Mouse (Mus musculus): ENCODE results near the gene D17H6S53E. TPM values are rescaled to one million over a fixed set of nuclear protein-coding genes. Genes with fewer than 3 reads are reported as not detected.

The D17H6S53E gene
- polyA plus RNA-seq, 1 experiment from 2014 or later, result 9.4 TPM

DNA sequence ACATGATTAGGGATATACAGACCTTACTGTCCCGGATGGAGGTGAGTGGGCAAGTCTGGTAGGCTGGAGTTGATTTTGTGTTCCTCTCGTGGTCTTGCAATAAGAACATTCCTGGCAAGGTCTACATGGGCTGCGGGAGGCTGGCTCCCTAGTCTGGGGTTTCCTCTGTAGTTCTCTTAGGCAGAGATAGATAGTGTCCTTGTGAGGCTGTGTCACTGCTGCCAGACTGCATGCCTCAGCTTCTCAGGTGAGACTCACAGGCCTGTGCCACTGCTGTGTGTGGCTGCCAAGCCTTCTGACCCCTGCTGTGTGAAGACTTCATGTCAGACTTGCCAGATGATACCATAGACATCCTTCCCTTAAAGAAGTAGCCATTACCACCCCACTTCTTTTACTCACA, 13.1 kb downstream of the D17H6S53E start:
- no peak for ATAC-seq
- Histone ChIP-seq H3K27me3 (no peaks in the 10 kb centered on the region), H3K36me3 (peaks cover 62% of the 10 kb centered on the region), H3K9me3 (0 out of 2 replicates have a peak, but pooled peaks cover 3% of the 10 kb centered on the region), H3K4me1 (replicated peaks) (peaks cover 26% of the 10 kb centered on the region), H3K4me3 (replicated peaks) (no peak overlapping the region), H3K9ac (replicated peaks) (no peak overlapping the region), H3K4me2 (replicated peaks) (no peak overlapping the region), H3K27ac (no peak overlapping the region)
- WGBS, result 98% methylated on average over 3 of the region's 3 CpGs

GRCm38 (mm10) chr17:35140490-35140996, 14.4 kb downstream of the D17H6S53E start:
- H3K9me3 ChIP-seq, result 0 out of 2 replicates have a peak, but pooled peaks cover 3% of the 10 kb centered on the region
- H3K27ac ChIP-seq, result no peak overlapping the region
- no peaks in the 10 kb centered on the region for H3K27me3 ChIP-seq
- peaks cover 74% of the 10 kb centered on the region for H3K36me3 ChIP-seq
- WGBS, result 81% methylated on average over 16 of the region's 16 CpGs
- no peak overlapping the region for H3K9ac ChIP-seq (replicated peaks)
- H3K4me3 ChIP-seq (replicated peaks), result no peak overlapping the region
- H3K4me1 ChIP-seq (replicated peaks), result peaks cover 26% of the 10 kb centered on the region
- H3K4me2 ChIP-seq (replicated peaks), result no peak overlapping the region
- no peak for ATAC-seq

- Histone ChIP-seq H3K27ac (no peak overlapping the region), H3K4me3 (replicated peaks) (no peak overlapping the region), H3K9me3 (0 out of 2 replicates have a peak, but pooled peaks cover 3% of the 10 kb centered on the region), H3K36me3 (peaks cover 89% of the 10 kb centered on the region), H3K4me2 (replicated peaks) (no peak overlapping the region), H3K4me1 (replicated peaks) (peaks cover 17% of the 10 kb centered on the region), H3K9ac (replicated peaks) (no peak overlapping the region), H3K27me3 (no peaks in the 10 kb centered on the region)
- no peak for ATAC-seq
- 86% methylated on average over 6 of the region's 6 CpGs for WGBS
Measured at GRCm38 (mm10) chr17:35141971-35142370, 15.8 kb downstream of the D17H6S53E start.

GRCm38 (mm10) chr17:35146139-35146538, 20.0 kb downstream of the D17H6S53E start:
- Histone ChIP-seq H3K4me1 (replicated peaks) (no peaks in the 10 kb centered on the region), H3K9ac (replicated peaks) (no peak overlapping the region), H3K4me3 (replicated peaks) (no peak overlapping the region), H3K4me2 (replicated peaks) (no peak overlapping the region), H3K36me3 (peaks cover 98% of the 10 kb centered on the region), H3K27me3 (no peaks in the 10 kb centered on the region), H3K9me3 (0 out of 2 replicates have a peak, but pooled peaks cover 3% of the 10 kb centered on the region), H3K27ac (0 out of 2 replicates have a peak overlapping the region, but pooled peaks have one; percentile 56)
- 93% methylated on average over 5 of the region's 5 CpGs for WGBS
- ATAC-seq, result no peak

DNA sequence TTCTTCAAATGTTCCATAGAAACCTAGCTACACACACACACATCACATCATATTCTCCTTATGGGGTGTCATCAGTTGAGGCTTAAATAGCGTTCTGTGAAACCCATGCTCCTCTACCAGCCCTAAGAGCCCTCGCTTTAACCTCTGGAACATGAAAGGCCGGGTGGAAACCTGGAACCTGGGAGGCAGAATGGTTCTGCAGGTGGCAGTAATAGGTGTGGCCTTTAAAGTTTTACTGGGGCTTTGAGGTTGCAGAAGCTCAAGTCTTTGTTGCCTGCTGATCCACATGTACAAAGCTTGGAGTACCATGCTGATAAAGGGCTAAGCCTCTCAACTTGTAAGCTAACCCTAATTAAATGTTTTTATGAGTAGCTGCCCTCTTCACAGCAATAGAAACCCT, 21.2 kb downstream of the D17H6S53E start:
- no peaks in the 10 kb centered on the region for H3K27me3 ChIP-seq
- H3K4me1 ChIP-seq (replicated peaks), result no peaks in the 10 kb centered on the region
- H3K27ac ChIP-seq, result peak overlapping the region; percentile 56; the same call in 1 of the 2 replicates
- 64% methylated on average over 3 of the region's 3 CpGs for WGBS
- no peak overlapping the region for H3K4me2 ChIP-seq (replicated peaks)
- 0 out of 2 replicates have a peak, but pooled peaks cover 3% of the 10 kb centered on the region for H3K9me3 ChIP-seq
- no peak for ATAC-seq
- H3K9ac ChIP-seq (replicated peaks), result no peak overlapping the region
- no peak overlapping the region for H3K4me3 ChIP-seq (replicated peaks)
- peaks cover 98% of the 10 kb centered on the region for H3K36me3 ChIP-seq

GRCm38 (mm10) chr17:35147922-35148639, 21.9 kb downstream of the D17H6S53E start:
- H3K9ac ChIP-seq (replicated peaks), result no peak overlapping the region
- peaks cover 98% of the 10 kb centered on the region for H3K36me3 ChIP-seq
- no peak overlapping the region for H3K4me3 ChIP-seq (replicated peaks)
- no peak overlapping the region for H3K4me2 ChIP-seq (replicated peaks)
- peak overlapping the region; percentile 39 for H3K27ac ChIP-seq
- H3K9me3 ChIP-seq, result 0 out of 2 replicates have a peak, but pooled peaks cover 3% of the 10 kb centered on the region
- H3K4me1 ChIP-seq (replicated peaks), result no peaks in the 10 kb centered on the region
- no peak for ATAC-seq
- H3K27me3 ChIP-seq, result no peaks in the 10 kb centered on the region
- WGBS, result 65% methylated on average over 5 of the region's 5 CpGs

GRCm38 (mm10) chr17:35152121-35152520, 25.9 kb downstream of the D17H6S53E start:
- H3K4me3 ChIP-seq (replicated peaks), result no peak overlapping the region
- no peak overlapping the region for H3K27ac ChIP-seq
- no peak overlapping the region for H3K4me2 ChIP-seq (replicated peaks)
- H3K9ac ChIP-seq (replicated peaks), result no peak overlapping the region
- no peaks in the 10 kb centered on the region for H3K27me3 ChIP-seq
- peaks cover 98% of the 10 kb centered on the region for H3K36me3 ChIP-seq
- no peaks in the 10 kb centered on the region for H3K4me1 ChIP-seq (replicated peaks)
- ATAC-seq, result no peak
- 96% methylated on average over 4 of the region's 4 CpGs for WGBS
- no peaks in the 10 kb centered on the region for H3K9me3 ChIP-seq

GRCm38 (mm10) chr17:35153077-35153476, 26.9 kb downstream of the D17H6S53E start:
- H3K9ac ChIP-seq (replicated peaks), result no peak overlapping the region
- H3K27me3 ChIP-seq, result no peaks in the 10 kb centered on the region
- peaks cover 98% of the 10 kb centered on the region for H3K36me3 ChIP-seq
- H3K9me3 ChIP-seq, result no peaks in the 10 kb centered on the region
- H3K4me3 ChIP-seq (replicated peaks), result no peak overlapping the region
- WGBS, result 95% methylated on average over 9 of the region's 9 CpGs
- ATAC-seq, result no peak
- no peaks in the 10 kb centered on the region for H3K4me1 ChIP-seq (replicated peaks)
- H3K4me2 ChIP-seq (replicated peaks), result no peak overlapping the region
- no peak overlapping the region for H3K27ac ChIP-seq

- 94% methylated on average over 4 of the region's 4 CpGs for whole genome bisulfite sequencing
- Histone ChIP-seq H3K4me1 (replicated peaks) (no peaks in the 10 kb centered on the region), H3K27ac (no peak overlapping the region), H3K4me2 (replicated peaks) (no peak overlapping the region), H3K9ac (replicated peaks) (no peak overlapping the region), H3K9me3 (no peaks in the 10 kb centered on the region), H3K27me3 (no peaks in the 10 kb centered on the region), H3K4me3 (replicated peaks) (no peak overlapping the region), H3K36me3 (peaks cover 98% of the 10 kb centered on the region)
- ATAC-seq, result no peak
Measured at GRCm38 (mm10) chr17:35153931-35154330, 27.8 kb downstream of the D17H6S53E start.

GRCm38 (mm10) chr17:35154616-35155015, 28.4 kb downstream of the D17H6S53E start:
- WGBS, result 81% methylated on average over 7 of the region's 7 CpGs
- Histone ChIP-seq H3K27ac (no peak overlapping the region), H3K36me3 (peaks cover 98% of the 10 kb centered on the region), H3K4me3 (replicated peaks) (no peak overlapping the region), H3K4me1 (replicated peaks) (no peaks in the 10 kb centered on the region), H3K9ac (replicated peaks) (no peak overlapping the region), H3K27me3 (no peaks in the 10 kb centered on the region), H3K9me3 (no peaks in the 10 kb centered on the region), H3K4me2 (replicated peaks) (no peak overlapping the region)
- no peak for ATAC-seq

- H3K9me3 ChIP-seq, result no peaks in the 10 kb centered on the region
- ATAC-seq, result no peak
Measured at GRCm38 (mm10) chr17:35155451-35155850, 29.3 kb downstream of the D17H6S53E start.

DNA sequence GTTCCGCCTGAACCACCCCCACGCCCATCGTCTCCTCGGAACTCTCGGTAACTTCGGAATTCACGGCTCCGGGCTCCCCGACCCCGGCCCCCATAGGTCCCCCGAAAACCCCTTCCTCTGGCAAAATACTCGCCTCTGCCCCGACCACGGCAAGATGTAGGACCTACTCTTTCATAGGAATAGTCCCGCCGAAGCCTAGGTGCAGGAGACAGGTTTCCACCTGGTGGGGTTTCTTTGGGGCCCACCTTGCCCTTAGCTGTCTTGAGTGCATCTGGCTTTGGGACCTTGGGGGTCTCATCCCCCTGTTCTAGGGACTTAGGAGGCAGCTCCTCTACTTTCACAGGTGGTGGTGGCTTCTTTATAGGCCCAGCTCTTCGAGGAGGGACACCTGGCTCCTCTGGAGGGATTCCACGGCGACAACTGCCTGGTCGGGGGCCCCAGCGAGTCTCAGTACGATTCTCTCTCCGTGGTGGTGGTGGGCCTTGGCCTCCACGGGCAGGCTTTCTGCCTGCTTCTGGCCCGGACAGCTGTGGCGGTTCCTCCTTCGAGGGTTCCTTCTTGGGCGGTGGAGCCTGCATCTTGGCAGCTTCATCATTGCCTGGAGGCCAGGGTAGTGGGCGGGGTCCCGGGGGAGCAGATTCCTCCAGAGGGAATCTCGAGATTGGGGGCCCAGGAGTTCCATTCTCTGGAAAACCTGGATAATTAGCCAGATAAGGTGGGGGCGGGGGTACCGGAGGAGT, 30.5 kb downstream of the D17H6S53E start:
- Histone ChIP-seq H3K9ac (replicated peaks) (no peak overlapping the region), H3K9me3 (no peaks in the 10 kb centered on the region), H3K4me3 (replicated peaks) (no peak overlapping the region), H3K4me1 (replicated peaks) (peaks cover 6% of the 10 kb centered on the region), H3K27me3 (no peaks in the 10 kb centered on the region), H3K36me3 (peaks cover 100% of the 10 kb centered on the region), H3K27ac (no peak overlapping the region), H3K4me2 (replicated peaks) (no peak overlapping the region)
- 93% methylated on average over 33 of the region's 33 CpGs for WGBS
- ATAC-seq, result no peak

More at GRCm38 (mm10) chr17:35155451-35155850, 29.3 kb downstream of the D17H6S53E start:
- Histone ChIP-seq H3K36me3 (peaks cover 98% of the 10 kb centered on the region), H3K27ac (no peak overlapping the region), H3K27me3 (no peaks in the 10 kb centered on the region), H3K4me2 (replicated peaks) (no peak overlapping the region), H3K4me1 (replicated peaks) (no peaks in the 10 kb centered on the region), H3K4me3 (replicated peaks) (no peak overlapping the region), H3K9ac (replicated peaks) (no peak overlapping the region)
- WGBS, result 93% methylated on average over 12 of the region's 12 CpGs
